Mouse (Mus musculus): ENCODE measurements around the gene Clcn1.

Clcn1 gene

GRCm38 (mm10) chr6:42286448-42286847, at the start of gene Clcn1:
TSS of gene Clcn1 (plus strand) at chr6:42286685.
- DNase-seq, result no peak

- no peak for DNase-seq
Observed at GRCm38 (mm10) chr6:42237276-42237805, 49.1 kb upstream of the Clcn1 start.

- DNase-seq, result no peak
Observed at GRCm38 (mm10) chr6:42241311-42242045, 45.0 kb upstream of the Clcn1 start.

GRCm38 (mm10) chr6:42245711-42246353, 40.7 kb upstream of the Clcn1 start, which contains the start of gene Gstk1:
TSS of gene Gstk1 (plus strand) at chr6:42245935.
- peak; percentile 94 for DNase-seq

GRCm38 (mm10) chr6:42247173-42247572, 39.3 kb upstream of the Clcn1 start:
- DNase-seq, result peak; percentile 19

GRCm38 (mm10) chr6:42247981-42248380, 38.5 kb upstream of the Clcn1 start:
- DNase-seq, result no peak

- DNase-seq, result no peak
Observed at GRCm38 (mm10) chr6:42251791-42252190, 34.7 kb upstream of the Clcn1 start.

GRCm38 (mm10) chr6:42253103-42253502, 33.4 kb upstream of the Clcn1 start:
- no peak for DNase-seq

GRCm38 (mm10) chr6:42257303-42257863, 29.1 kb upstream of the Clcn1 start:
- peak; percentile 65 for DNase-seq

GRCm38 (mm10) chr6:42260430-42260829, 26.1 kb upstream of the Clcn1 start:
- DNase-seq, result no peak

- DNase-seq, result no peak
Observed at GRCm38 (mm10) chr6:42261524-42262170, 24.8 kb upstream of the Clcn1 start, which contains the start of gene Tmem139. TSS of gene Tmem139 (plus strand) at chr6:42261970.

- peak; percentile 100 for DNase-seq
Observed at GRCm38 (mm10) chr6:42264626-42265312, 21.7 kb upstream of the Clcn1 start, which contains the start of gene Casp2. TSS of gene Casp2 (plus strand) at chr6:42264985.

- peak; percentile 38 for DNase-seq
Observed at GRCm38 (mm10) chr6:42265391-42266330, 20.8 kb upstream of the Clcn1 start.

- no peak for DNase-seq
Observed at GRCm38 (mm10) chr6:42270817-42271216, 15.7 kb upstream of the Clcn1 start.

GRCm38 (mm10) chr6:42276151-42276550, 10.3 kb upstream of the Clcn1 start:
- no peak for DNase-seq

GRCm38 (mm10) chr6:42282865-42283528, 3.5 kb upstream of the Clcn1 start:
- no peak for DNase-seq

GRCm38 (mm10) chr6:42287562-42287961, 1.1 kb downstream of the Clcn1 start:
- no peak for DNase-seq

- DNase-seq, result no peak
Observed at GRCm38 (mm10) chr6:42293327-42293726, 6.8 kb downstream of the Clcn1 start.

GRCm38 (mm10) chr6:42295549-42296094, 9.1 kb downstream of the Clcn1 start:
- DNase-seq, result no peak

GRCm38 (mm10) chr6:42299362-42299761, 12.9 kb downstream of the Clcn1 start:
- no peak for DNase-seq
